Mouse (Mus musculus) inflammation-experienced regulatory T-cells, adult 6 months (primary cell): ENCODE data around the gene Htt. TPM values are rescaled to one million over a fixed set of nuclear protein-coding genes. Genes with fewer than 3 reads are reported as not detected.

Source experiments
- ATAC-seq: one replicate; pipeline ENCODE4 v1.8.0; 2017
- polyA plus RNA-seq, 3 experiments: library from polyadenylated mRNA; unstranded; fragments of 100-300 nt; shearing (Covaris generic); gene quantifications; one replicate each; pipeline ENCODE4 v1.2.1; 2017

The Htt gene
- polyA plus RNA-seq, 3 experiments from 2014 or later = 12.5 to 30.3 (median 25.3) TPM

GRCm38 (mm10) chr5:34896697-34897453 is 135.3 kb downstream of the Htt start:
- no peak for ATAC-seq

GRCm38 (mm10) chr5:34899787-34900469 is 138.4 kb downstream of the Htt start:
- ATAC-seq = no peak

- ATAC-seq = no peak
Measured at GRCm38 (mm10) chr5:34902371-34902770, 140.8 kb downstream of the Htt start.

- no peak for ATAC-seq
Measured at GRCm38 (mm10) chr5:34902811-34903385, 141.4 kb downstream of the Htt start.

- no peak for ATAC-seq
Measured at GRCm38 (mm10) chr5:34904412-34904811, 142.9 kb downstream of the Htt start.

- ATAC-seq = no peak
Measured at GRCm38 (mm10) chr5:34907230-34907629, 145.7 kb downstream of the Htt start.

GRCm38 (mm10) chr5:34907910-34908725 is 146.6 kb downstream of the Htt start, which contains the start of gene Msantd1:
Msantd1 (plus strand) TSS chr5:34908012.
- ATAC-seq = no peak

GRCm38 (mm10) chr5:34908726-34909633 is 147.4 kb downstream of the Htt start:
- ATAC-seq = no peak

GRCm38 (mm10) chr5:34909634-34910503 is 148.3 kb downstream of the Htt start:
- ATAC-seq = no peak

GRCm38 (mm10) chr5:34910504-34910815 is 148.9 kb downstream of the Htt start:
- no peak for ATAC-seq

GRCm38 (mm10) chr5:34915801-34916200 is 154.3 kb downstream of the Htt start:
- ATAC-seq = no peak

- ATAC-seq = no peak
Measured at GRCm38 (mm10) chr5:34917234-34917655, 155.7 kb downstream of the Htt start.

GRCm38 (mm10) chr5:34918785-34919184 is 157.2 kb downstream of the Htt start:
- no peak for ATAC-seq

- ATAC-seq = no peak
Measured at GRCm38 (mm10) chr5:34922531-34922930, 161.0 kb downstream of the Htt start.

- ATAC-seq = no peak
Measured at GRCm38 (mm10) chr5:34923920-34924319, 162.4 kb downstream of the Htt start.

- ATAC-seq = no peak
Measured at GRCm38 (mm10) chr5:34924519-34924918, 163.0 kb downstream of the Htt start.

GRCm38 (mm10) chr5:34927648-34928047 is 166.1 kb downstream of the Htt start:
- ATAC-seq = no peak

GRCm38 (mm10) chr5:34930151-34930975 is 168.8 kb downstream of the Htt start:
- ATAC-seq = no peak

GRCm38 (mm10) chr5:34931091-34931490 is 169.6 kb downstream of the Htt start:
- no peak for ATAC-seq
